Mouse (Mus musculus): ENCODE results near the gene Rrbp1. TPM values are rescaled to one million over a fixed set of nuclear protein-coding genes. Genes with fewer than 3 reads are reported as not detected.

The Rrbp1 gene
- polyA plus RNA-seq, 1 experiment: 386 TPM

DNA sequence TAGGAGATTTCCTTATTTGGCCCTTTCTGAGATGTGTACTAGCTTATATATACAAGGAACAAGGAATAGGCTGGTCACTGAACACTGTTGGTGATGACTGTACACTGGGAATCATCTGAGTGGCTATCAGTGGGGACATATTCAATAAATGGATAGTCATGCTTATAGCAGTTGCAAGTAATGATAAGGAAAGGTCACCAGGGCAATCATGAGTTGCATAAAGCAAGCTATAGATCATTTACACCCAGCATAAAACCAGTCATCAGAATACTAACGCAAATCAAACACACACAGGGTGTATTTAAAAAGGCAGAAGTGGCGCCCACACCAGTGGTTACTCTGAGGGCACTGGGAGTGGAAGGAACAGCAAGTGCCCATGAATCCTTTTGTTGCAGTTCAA is 98.9 kb downstream of the Rrbp1 start:
- H3K9me3 ChIP-seq: no peaks in the 10 kb centered on the region
- TF ChIP-seq GATA1 (IDR thresholded peaks at IDR 0.05; ENCODE audit: borderline replicate concordance, low read length): no peak
- TF ChIP-seq FLI1 (IDR thresholded peaks at IDR 0.05; ENCODE audit: low read length): no peak
- H3K4me1 ChIP-seq: peaks cover 20% of the 10 kb centered on the region
- H3K27me3 ChIP-seq (replicated peaks): peaks cover 4% of the 10 kb centered on the region
- H3K36me3 ChIP-seq (replicated peaks; ENCODE audit: low read length): no peaks in the 10 kb centered on the region
- no peak overlapping the region for H3K4me3 ChIP-seq (replicated peaks)

DNA sequence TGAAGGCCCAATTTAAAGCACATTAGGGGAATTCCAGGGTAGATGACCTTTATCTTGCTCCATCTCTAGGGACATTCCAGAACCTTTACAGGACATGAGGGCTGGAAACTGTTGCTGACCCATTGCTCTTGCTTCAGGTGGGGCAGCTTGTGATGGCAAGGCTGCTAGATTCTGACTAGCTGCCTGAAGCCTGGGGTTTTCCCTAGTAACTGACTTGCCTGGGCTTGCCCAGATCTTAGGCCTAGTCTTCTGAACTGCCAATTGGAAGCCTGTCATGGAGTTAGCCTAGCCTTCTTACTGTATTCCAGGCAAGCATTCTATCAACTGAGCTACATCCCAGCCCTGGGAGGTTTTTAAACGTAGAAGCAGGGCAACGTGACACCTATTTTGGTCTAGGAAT is 101.8 kb downstream of the Rrbp1 start:
- TF ChIP-seq GATA1 (IDR thresholded peaks at IDR 0.05; ENCODE audit: borderline replicate concordance, low read length): no peak
- no peak for TF ChIP-seq FLI1 (IDR thresholded peaks at IDR 0.05; ENCODE audit: low read length)
- H3K36me3 ChIP-seq (replicated peaks; ENCODE audit: low read length): no peaks in the 10 kb centered on the region
- peaks cover 4% of the 10 kb centered on the region for H3K27me3 ChIP-seq (replicated peaks)
- H3K4me1 ChIP-seq: peaks cover 13% of the 10 kb centered on the region
- no peak overlapping the region for H3K4me3 ChIP-seq (replicated peaks)
- no peaks in the 10 kb centered on the region for H3K9me3 ChIP-seq

DNA sequence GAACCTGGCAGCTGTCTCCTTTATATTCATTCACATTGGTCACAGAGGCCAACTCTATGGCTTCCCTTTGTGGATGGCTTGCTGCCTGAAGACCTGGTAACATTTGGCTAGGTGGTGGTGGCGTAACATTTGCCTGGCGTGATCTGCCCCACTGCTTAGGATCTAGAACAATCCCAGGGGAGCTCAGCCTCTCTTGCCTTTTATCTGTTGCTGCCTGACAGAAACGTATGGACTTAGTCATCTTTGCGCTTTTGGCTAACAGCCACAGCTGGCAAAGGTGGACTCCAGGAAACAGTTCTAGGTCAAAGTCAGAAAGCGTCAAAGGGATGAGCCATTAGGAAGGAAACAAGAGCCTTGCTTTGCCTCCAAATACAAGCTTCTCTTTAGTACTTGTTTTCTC is 106.2 kb downstream of the Rrbp1 start:
- H3K36me3 ChIP-seq (replicated peaks; ENCODE audit: low read length): no peaks in the 10 kb centered on the region
- H3K4me3 ChIP-seq (replicated peaks): no peak overlapping the region
- no peak for TF ChIP-seq GATA1 (IDR thresholded peaks at IDR 0.05; ENCODE audit: borderline replicate concordance, low read length)
- TF ChIP-seq FLI1 (IDR thresholded peaks at IDR 0.05; ENCODE audit: low read length): no peak
- H3K27me3 ChIP-seq (replicated peaks): no peaks in the 10 kb centered on the region
- peaks cover 19% of the 10 kb centered on the region for H3K4me1 ChIP-seq
- H3K9me3 ChIP-seq: no peaks in the 10 kb centered on the region

DNA sequence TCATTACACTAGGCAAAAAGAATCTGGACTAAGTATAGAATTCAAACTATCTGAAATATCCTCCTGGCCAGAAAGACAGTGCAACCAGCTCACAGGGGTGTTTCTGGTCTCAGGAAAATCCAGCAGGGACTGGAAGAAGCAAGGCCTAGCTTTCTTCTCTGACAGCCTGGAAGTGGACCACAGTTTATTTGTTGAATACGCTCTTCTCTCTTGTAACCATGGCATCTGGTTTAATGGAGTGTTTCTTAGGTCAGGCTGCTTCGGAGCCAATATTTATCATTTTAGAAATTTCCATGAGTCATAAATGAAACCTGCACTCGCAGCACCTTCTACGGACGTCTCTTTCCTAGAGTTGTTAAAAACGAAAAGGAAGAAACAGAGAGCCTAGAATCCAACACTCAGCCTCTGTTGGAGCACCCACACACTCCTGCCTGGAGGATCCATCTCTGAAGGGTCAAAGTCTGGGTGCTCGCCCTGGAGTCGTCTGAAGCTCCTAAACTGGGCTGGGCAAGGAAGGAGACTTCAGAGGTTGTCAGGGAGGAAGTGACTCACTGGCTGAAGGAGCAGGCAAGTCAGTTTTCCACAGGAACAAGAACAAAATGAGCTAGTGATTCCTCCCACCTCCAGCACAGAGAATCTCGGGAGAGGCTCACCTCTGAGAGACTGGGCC is 107.6 kb downstream of the Rrbp1 start:
- no peaks in the 10 kb centered on the region for H3K9me3 ChIP-seq
- H3K36me3 ChIP-seq (replicated peaks; ENCODE audit: low read length): no peaks in the 10 kb centered on the region
- TF ChIP-seq GATA1 (IDR thresholded peaks at IDR 0.05; ENCODE audit: borderline replicate concordance, low read length) (no peak), FLI1 (IDR thresholded peaks at IDR 0.05; ENCODE audit: low read length) (no peak)
- H3K4me1 ChIP-seq: peaks cover 21% of the 10 kb centered on the region
- H3K4me3 ChIP-seq (replicated peaks): no peak overlapping the region
- H3K27me3 ChIP-seq (replicated peaks): no peaks in the 10 kb centered on the region

DNA sequence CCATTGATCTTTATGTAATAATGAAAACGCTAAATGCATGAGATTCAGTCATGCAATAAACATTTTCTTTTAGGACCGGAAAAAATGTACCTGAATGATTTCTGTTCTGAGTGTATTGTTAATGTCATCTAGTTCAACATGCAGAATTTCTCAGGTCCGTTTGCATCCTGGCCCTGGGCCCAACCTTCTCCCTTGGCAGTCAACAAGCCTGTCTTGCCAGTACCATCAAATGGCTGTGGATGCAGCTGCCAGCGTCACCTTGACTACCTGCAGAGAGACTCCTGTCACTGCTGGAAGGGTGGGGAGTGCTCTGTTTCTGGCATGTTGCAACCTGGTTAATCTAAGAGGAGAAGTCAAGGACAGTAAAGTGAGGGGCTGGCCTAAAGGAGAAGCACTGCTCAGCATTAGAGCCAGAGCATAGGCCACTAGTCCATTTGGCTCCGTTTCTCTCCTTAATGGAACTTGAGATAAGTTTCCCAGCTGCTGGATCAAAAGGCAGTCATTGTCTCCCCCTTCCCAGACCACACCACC is 110.2 kb downstream of the Rrbp1 start:
- Histone ChIP-seq H3K9me3 (no peaks in the 10 kb centered on the region), H3K27me3 (replicated peaks) (no peaks in the 10 kb centered on the region), H3K36me3 (replicated peaks; ENCODE audit: low read length) (no peaks in the 10 kb centered on the region), H3K4me1 (peaks cover 15% of the 10 kb centered on the region), H3K4me3 (replicated peaks) (no peak overlapping the region)
- TF ChIP-seq FLI1 (IDR thresholded peaks at IDR 0.05; ENCODE audit: low read length): no peak
- TF ChIP-seq GATA1 (IDR thresholded peaks at IDR 0.05; ENCODE audit: borderline replicate concordance, low read length): no peak

DNA sequence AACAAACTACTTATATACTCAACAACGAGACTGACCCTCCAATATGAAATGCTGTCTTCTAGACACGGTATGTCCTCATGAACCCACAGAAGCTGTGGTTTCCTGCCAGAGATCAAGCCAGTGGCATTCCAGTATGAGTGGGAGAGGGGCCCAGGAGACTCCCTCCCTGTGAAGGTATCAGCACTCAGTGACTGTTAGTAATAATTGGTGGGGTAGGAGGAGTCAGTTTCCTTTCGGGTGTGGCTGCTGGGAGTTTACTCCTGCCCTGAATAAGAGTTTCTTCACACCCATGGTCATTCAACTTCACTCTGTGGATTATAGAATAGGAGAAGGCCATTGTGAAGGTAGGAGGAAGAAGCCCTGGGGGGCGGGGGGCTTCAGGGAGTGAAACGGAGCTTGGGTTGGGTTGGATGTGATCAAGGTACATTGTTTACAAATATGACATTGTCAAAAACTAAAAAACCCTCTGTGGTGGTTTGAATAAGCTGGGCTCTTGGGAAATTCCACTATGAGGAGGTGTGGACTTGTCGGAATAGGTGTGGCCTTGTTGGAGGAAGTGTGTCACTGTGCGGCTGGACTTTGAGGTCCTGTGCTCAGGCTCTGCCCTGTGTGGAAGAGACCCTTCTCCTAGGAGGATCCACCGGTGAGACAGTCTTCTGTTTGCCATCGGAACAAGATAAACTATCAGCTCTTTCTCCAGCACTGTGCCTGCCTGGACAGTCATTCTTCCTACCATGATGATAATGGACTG is 111.4 kb downstream of the Rrbp1 start:
- peaks cover 15% of the 10 kb centered on the region for H3K4me1 ChIP-seq
- no peaks in the 10 kb centered on the region for H3K27me3 ChIP-seq (replicated peaks)
- no peaks in the 10 kb centered on the region for H3K36me3 ChIP-seq (replicated peaks; ENCODE audit: low read length)
- TF ChIP-seq FLI1 (IDR thresholded peaks at IDR 0.05; ENCODE audit: low read length) (no peak), GATA1 (IDR thresholded peaks at IDR 0.05; ENCODE audit: borderline replicate concordance, low read length) (no peak)
- no peak overlapping the region for H3K4me3 ChIP-seq (replicated peaks)
- no peaks in the 10 kb centered on the region for H3K9me3 ChIP-seq

Other genes with a start within 250 kb of the Rrbp1 start
- gene Bfsp1, start 148.1 kb downstream of the Rrbp1 start, polyA plus RNA-seq (2012; ENCODE audit: insufficient read depth, low replicate concordance): 0.31 TPM in 1 of 2 replicates, not detected in the other
- gene Dstn, start 95.9 kb downstream of the Rrbp1 start, polyA plus RNA-seq (2012; ENCODE audit: insufficient read depth, low replicate concordance): 3.6 and 18.3 TPM in 2 replicates
- gene Banf2, start 21.8 kb upstream of the Rrbp1 start, polyA plus RNA-seq (2012; ENCODE audit: insufficient read depth, low replicate concordance): not detected in 2 replicates